Mouse (Mus musculus) hindbrain, postnatal 0 days (tissue): ENCODE measurements around the gene Grin2a. TPM values are rescaled to one million over a fixed set of nuclear protein-coding genes. Genes with fewer than 3 reads are reported as not detected.
A peak's percentile ranks its signal among the peaks of the same experiment; 100 is the strongest.

ENCODE experiments used
- ATAC-seq: fragments of 200-750 bp; cut with Nextera tagmentation; 2 replicates; pipeline ENCODE4 v1.8.0; 2017; ENCODE audit warnings: mild to moderate bottlenecking, moderate TSS enrichment, moderate library complexity
- DNase-seq: peaks from one replicate; pipeline ENCODE4 v3.0.0-alpha.2; 2015; ENCODE audit warnings: low spot score
- H3K27ac ChIP-seq: fragments of 300-500 bp; sonication (generic); 2 replicates; pipeline ENCODE4 v1.5.1; 2014; ENCODE audit warnings: mild to moderate bottlenecking
- H3K27me3 ChIP-seq: fragments of 300-500 bp; sonication (generic); 2 replicates; pipeline ENCODE4 v1.6.1; 2014; ENCODE audit warnings: low read length, mixed read lengths; ENCODE audit not compliant: insufficient read depth
- H3K36me3 ChIP-seq: fragments of 300-500 bp; sonication (generic); 2 replicates; pipeline ENCODE4 v1.6.1; 2014; ENCODE audit warnings: low read length, mixed read lengths; ENCODE audit not compliant: insufficient read depth
- H3K4me1 ChIP-seq: fragments of 300-500 bp; sonication (generic); 2 replicates; pipeline ENCODE4 v1.6.1; 2014; ENCODE audit warnings: antibody characterized with exemption, low read length, mixed read lengths; ENCODE audit not compliant: insufficient read depth
- H3K4me2 ChIP-seq: fragments of 300-500 bp; sonication (generic); 2 replicates; pipeline ENCODE4 v1.6.1; 2014; ENCODE audit warnings: low read depth, mild to moderate bottlenecking, low read length, moderate library complexity, mixed read lengths
- H3K4me3 ChIP-seq: fragments of 300-500 bp; sonication (generic); 2 replicates; pipeline ENCODE4 v1.5.1; 2014; ENCODE audit warnings: low read length
- H3K9ac ChIP-seq: fragments of 300-500 bp; sonication (generic); replicated peaks from 2 replicates; pipeline ENCODE4 v1.6.1; 2014; ENCODE audit warnings: mild to moderate bottlenecking, low read length, moderate library complexity, mixed read lengths
- H3K9me3 ChIP-seq: fragments of 300-500 bp; sonication (generic); 2 replicates; pipeline ENCODE4 v1.6.1; 2016; ENCODE audit warnings: low read length, mixed read lengths
- CTCF ChIP-seq: IDR thresholded peaks from 2 replicates; pipeline ENCODE4 v1.5.1; 2016; ENCODE audit warnings: antibody characterized with exemption, control low read depth, low read depth
- WGBS: fragments of 180-500 bp; shearing (Covaris S2); extraction: QIAGEN DNeasy Blood & Tissue Kit; methylation state at CpG from one replicate; pipeline ENCODE4 v1.1.7; 2014; 5-methylcytosine and 5-hydroxymethylcytosine counted together
- polyA plus RNA-seq: library from polyadenylated mRNA; unstranded; fragments of >200 nt; fragmentation: Nextera tagmentation; extraction: Ambion mirVana; gene quantifications from 2 replicates; pipeline ENCODE4 v1.2.1, GENCODE M21; 2015
- total RNA-seq: library from RNA; depleted of rRNA; stranded (reverse); fragments of >200 nt; gene quantifications from 2 replicates; pipeline ENCODE4 v1.2.3, GENCODE M21; 2014

Gene Grin2a
- total and polyA plus RNA-seq, 2 experiments from 2014 or later, result 6.8 to 21.5 TPM

GRCm38 (mm10) chr16:9949250-9949649 lies 46.1 kb downstream of the Grin2a start:
- WGBS, result 69% methylated on average over 3 of the region's 3 CpGs
- H3K27ac ChIP-seq, result no peak overlapping the region

GRCm38 (mm10) chr16:9947430-9947829 lies 47.9 kb downstream of the Grin2a start:
- Histone ChIP-seq H3K27ac (no peak overlapping the region), H3K27me3 (no peaks in the 10 kb centered on the region), H3K4me2 (no peak overlapping the region), H3K4me1 (no peaks in the 10 kb centered on the region), H3K9ac (no peak overlapping the region), H3K36me3 (no peaks in the 10 kb centered on the region), H3K4me3 (no peak overlapping the region), H3K9me3 (no peaks in the 10 kb centered on the region)
- no peak for TF ChIP-seq CTCF
- WGBS, result 86% methylated on average over 3 of the region's 3 CpGs
- no peak for ATAC-seq
- DNase-seq, result no peak

More at GRCm38 (mm10) chr16:9949250-9949649, 46.1 kb downstream of the Grin2a start:
- Histone ChIP-seq H3K27me3 (no peaks in the 10 kb centered on the region), H3K4me3 (no peak overlapping the region), H3K9ac (no peak overlapping the region), H3K4me2 (no peak overlapping the region), H3K36me3 (no peaks in the 10 kb centered on the region), H3K4me1 (no peaks in the 10 kb centered on the region), H3K9me3 (no peaks in the 10 kb centered on the region)
- DNase-seq (no peak), ATAC-seq (no peak)
- TF ChIP-seq CTCF, result no peak

- no peaks in the 10 kb centered on the region for H3K36me3 ChIP-seq
- H3K4me1 ChIP-seq, result no peaks in the 10 kb centered on the region
- no peak overlapping the region for H3K4me3 ChIP-seq
- no peaks in the 10 kb centered on the region for H3K9me3 ChIP-seq
- no peaks in the 10 kb centered on the region for H3K27me3 ChIP-seq
- ATAC-seq, result no peak
- no peak for DNase-seq
- 74% methylated on average over 5 of the region's 5 CpGs for WGBS
- no peak overlapping the region for H3K9ac ChIP-seq
- no peak for TF ChIP-seq CTCF
- H3K27ac ChIP-seq, result no peak overlapping the region
- H3K4me2 ChIP-seq, result no peak overlapping the region
These were observed 50.5 kb downstream of the Grin2a start for GRCm38 (mm10) chr16:9944836-9945235.

- no peaks in the 10 kb centered on the region for H3K4me1 ChIP-seq
- no peak overlapping the region for H3K27ac ChIP-seq
- no peak overlapping the region for H3K4me3 ChIP-seq
- peak; percentile 17 for DNase-seq
- H3K9ac ChIP-seq, result no peak overlapping the region
- H3K36me3 ChIP-seq, result no peaks in the 10 kb centered on the region
- no peaks in the 10 kb centered on the region for H3K9me3 ChIP-seq
- no peaks in the 10 kb centered on the region for H3K27me3 ChIP-seq
- no peak for ATAC-seq
- no peak overlapping the region for H3K4me2 ChIP-seq
- 56% methylated on average over 8 of the region's 8 CpGs for WGBS
- TF ChIP-seq CTCF, result peak; percentile 43
These were observed 53.9 kb downstream of the Grin2a start for GRCm38 (mm10) chr16:9941306-9941930.

- Histone ChIP-seq H3K4me3 (no peak overlapping the region), H3K27ac (no peak overlapping the region), H3K9ac (no peak overlapping the region), H3K4me1 (no peaks in the 10 kb centered on the region), H3K36me3 (no peaks in the 10 kb centered on the region), H3K27me3 (no peaks in the 10 kb centered on the region), H3K9me3 (no peaks in the 10 kb centered on the region), H3K4me2 (no peak overlapping the region)
- 78% methylated on average over 7 of the region's 7 CpGs for WGBS
- DNase-seq (no peak), ATAC-seq (no peak)
- no peak for TF ChIP-seq CTCF
These were observed 54.6 kb downstream of the Grin2a start for GRCm38 (mm10) chr16:9940716-9941115.

- H3K27me3 ChIP-seq, result no peaks in the 10 kb centered on the region
- no peaks in the 10 kb centered on the region for H3K4me1 ChIP-seq
- TF ChIP-seq CTCF, result no peak
- H3K27ac ChIP-seq, result no peak overlapping the region
- no peak overlapping the region for H3K9ac ChIP-seq
- H3K4me3 ChIP-seq, result no peak overlapping the region
- no peaks in the 10 kb centered on the region for H3K36me3 ChIP-seq
- ATAC-seq (no peak), DNase-seq (no peak)
- no peaks in the 10 kb centered on the region for H3K9me3 ChIP-seq
- 87% methylated on average over 3 of the region's 3 CpGs for WGBS
- H3K4me2 ChIP-seq, result no peak overlapping the region
These were observed 84.7 kb downstream of the Grin2a start for GRCm38 (mm10) chr16:9910672-9911071.

- no peaks in the 10 kb centered on the region for H3K4me1 ChIP-seq
- H3K27ac ChIP-seq, result no peak overlapping the region
- no peak overlapping the region for H3K4me2 ChIP-seq
- DNase-seq (no peak), ATAC-seq (no peak)
- no peak for TF ChIP-seq CTCF
- no peak overlapping the region for H3K9ac ChIP-seq
- 86% methylated on average over 4 of the region's 4 CpGs for WGBS
- H3K4me3 ChIP-seq, result no peak overlapping the region
- no peaks in the 10 kb centered on the region for H3K27me3 ChIP-seq
- H3K36me3 ChIP-seq, result no peaks in the 10 kb centered on the region
- H3K9me3 ChIP-seq, result no peaks in the 10 kb centered on the region
These were observed 86.1 kb downstream of the Grin2a start for GRCm38 (mm10) chr16:9909225-9909624.
